Mouse (Mus musculus) adipocyte (in vitro differentiated cells): ENCODE data around the gene Coro1c.

Experiments
- DNase-seq: peaks from one replicate; pipeline ENCODE4 v3.0.0-alpha.2; 2016; ENCODE audit warnings: low spot score

The Coro1c gene

GRCm38 (mm10) chr5:113797149-113797882 lies 111.2 kb downstream of the Coro1c start:
- DNase-seq, result no peak

GRCm38 (mm10) chr5:113796401-113797148 lies 112.0 kb downstream of the Coro1c start:
- DNase-seq, result no peak
